Mouse (Mus musculus): ENCODE data around the gene Muc1. TPM values are rescaled to one million over a fixed set of nuclear protein-coding genes. Genes with fewer than 3 reads are reported as not detected.

Gene Muc1
- polyA plus RNA-seq, 2 experiments, result 1.1 to 5.6 TPM

- 85% methylated on average over 5 of the region's 5 CpGs for WGBS
- no peaks in the 10 kb centered on the region for H3K36me3 ChIP-seq (ENCODE audit: control insufficient read depth, insufficient read depth, low read length)
Observed at GRCm38 (mm10) chr3:89256177-89256576, 27.3 kb downstream of the Muc1 start.

GRCm38 (mm10) chr3:89259076-89259475 lies 30.2 kb downstream of the Muc1 start, which contains the start of gene Dpm3:
TSS of gene Dpm3 (plus strand) at chr3:89259358.
- no peak for ATAC-seq (ENCODE audit: low FRiP score, low read depth)
- Histone ChIP-seq H3K9me3 (ENCODE audit: control insufficient read depth, low read length) (no peaks in the 10 kb centered on the region), H3K27me3 (ENCODE audit: control insufficient read depth, insufficient read depth, low read length) (no peaks in the 10 kb centered on the region), H3K4me2 (replicated peaks; ENCODE audit: low read depth, low read length, severe bottlenecking) (no peak within 1 kb of the TSS), H3K27ac (replicated peaks; ENCODE audit: low read depth, low read length) (no peak within 1 kb of the TSS), H3K36me3 (ENCODE audit: control insufficient read depth, insufficient read depth, low read length) (no peaks in the 10 kb centered on the region), H3K4me3 (replicated peaks; ENCODE audit: low read length) (no peak within 1 kb of the TSS), H3K4me1 (ENCODE audit: control insufficient read depth, insufficient read depth, low read length) (no peaks in the 10 kb centered on the region), H3K9ac (ENCODE audit: low read depth, low read length, severe bottlenecking) (no peak within 1 kb of the TSS)
- DNase-seq (ENCODE audit: low spot score), result no peak
- TF ChIP-seq POLR2A (IDR thresholded peaks at IDR 0.05; ENCODE audit: borderline replicate concordance, extremely low read depth, insufficient read depth, insufficient read length), result no peak
- WGBS, result 47% methylated on average over 7 of the region's 7 CpGs

More at GRCm38 (mm10) chr3:89256177-89256576, 27.3 kb downstream of the Muc1 start:
- DNase-seq (ENCODE audit: low spot score), result no peak
- no peaks in the 10 kb centered on the region for H3K27me3 ChIP-seq (ENCODE audit: control insufficient read depth, insufficient read depth, low read length)
- ATAC-seq (ENCODE audit: low FRiP score, low read depth), result no peak
- peaks cover 7% of the 10 kb centered on the region for H3K4me1 ChIP-seq (ENCODE audit: control insufficient read depth, insufficient read depth, low read length)
- H3K4me2 ChIP-seq (replicated peaks; ENCODE audit: low read depth, low read length, severe bottlenecking), result no peak overlapping the region
- no peak for TF ChIP-seq POLR2A (IDR thresholded peaks at IDR 0.05; ENCODE audit: borderline replicate concordance, extremely low read depth, insufficient read depth, insufficient read length)
- H3K9ac ChIP-seq (ENCODE audit: low read depth, low read length, severe bottlenecking), result no peak overlapping the region
- H3K4me3 ChIP-seq (replicated peaks; ENCODE audit: low read length), result no peak overlapping the region
- no peaks in the 10 kb centered on the region for H3K9me3 ChIP-seq (ENCODE audit: control insufficient read depth, low read length)
- no peak overlapping the region for H3K27ac ChIP-seq (replicated peaks; ENCODE audit: low read depth, low read length)

- TF ChIP-seq POLR2A (IDR thresholded peaks at IDR 0.05; ENCODE audit: borderline replicate concordance, extremely low read depth, insufficient read depth, insufficient read length), result no peak
- no peaks in the 10 kb centered on the region for H3K9me3 ChIP-seq (ENCODE audit: control insufficient read depth, low read length)
- no peak overlapping the region for H3K4me3 ChIP-seq (replicated peaks; ENCODE audit: low read length)
- no peaks in the 10 kb centered on the region for H3K4me1 ChIP-seq (ENCODE audit: control insufficient read depth, insufficient read depth, low read length)
- H3K27ac ChIP-seq (replicated peaks; ENCODE audit: low read depth, low read length), result no peak overlapping the region
- H3K27me3 ChIP-seq (ENCODE audit: control insufficient read depth, insufficient read depth, low read length), result no peaks in the 10 kb centered on the region
- DNase-seq (ENCODE audit: low spot score) (no peak), ATAC-seq (ENCODE audit: low FRiP score, low read depth) (no peak)
- H3K9ac ChIP-seq (ENCODE audit: low read depth, low read length, severe bottlenecking), result no peak overlapping the region
- no peaks in the 10 kb centered on the region for H3K36me3 ChIP-seq (ENCODE audit: control insufficient read depth, insufficient read depth, low read length)
- H3K4me2 ChIP-seq (replicated peaks; ENCODE audit: low read depth, low read length, severe bottlenecking), result no peak overlapping the region
- WGBS, result 78% methylated on average over 3 of the region's 3 CpGs
Observed at GRCm38 (mm10) chr3:89260211-89260610, 31.4 kb downstream of the Muc1 start.

- whole genome bisulfite sequencing, result 68% methylated on average over 10 of the region's 10 CpGs
- Histone ChIP-seq H3K4me3 (replicated peaks; ENCODE audit: low read length) (no peak overlapping the region), H3K27ac (replicated peaks; ENCODE audit: low read depth, low read length) (no peak overlapping the region), H3K9ac (ENCODE audit: low read depth, low read length, severe bottlenecking) (no peak overlapping the region), H3K4me1 (ENCODE audit: control insufficient read depth, insufficient read depth, low read length) (peaks cover 8% of the 10 kb centered on the region), H3K27me3 (ENCODE audit: control insufficient read depth, insufficient read depth, low read length) (no peaks in the 10 kb centered on the region), H3K4me2 (replicated peaks; ENCODE audit: low read depth, low read length, severe bottlenecking) (no peak overlapping the region), H3K9me3 (ENCODE audit: control insufficient read depth, low read length) (no peaks in the 10 kb centered on the region), H3K36me3 (ENCODE audit: control insufficient read depth, insufficient read depth, low read length) (no peaks in the 10 kb centered on the region)
- ATAC-seq (ENCODE audit: low FRiP score, low read depth) (no peak), DNase-seq (ENCODE audit: low spot score) (no peak)
- no peak for TF ChIP-seq POLR2A (IDR thresholded peaks at IDR 0.05; ENCODE audit: borderline replicate concordance, extremely low read depth, insufficient read depth, insufficient read length)
Observed at GRCm38 (mm10) chr3:89262417-89262816, 33.6 kb downstream of the Muc1 start.

- WGBS, result 2% methylated on average over 20 of the region's 20 CpGs
- H3K4me3 ChIP-seq (replicated peaks; ENCODE audit: low read length), result peak overlapping the region; percentile 84
- peak; percentile 70; the same call in 1 of the 2 replicates for TF ChIP-seq POLR2A (IDR thresholded peaks at IDR 0.05; ENCODE audit: borderline replicate concordance, extremely low read depth, insufficient read depth, insufficient read length)
- H3K4me2 ChIP-seq (replicated peaks; ENCODE audit: low read depth, low read length, severe bottlenecking), result peak overlapping the region; percentile 82
- DNase-seq (ENCODE audit: low spot score) (peak; percentile 86), ATAC-seq (ENCODE audit: low FRiP score, low read depth) (peak; percentile 86)
- H3K27ac ChIP-seq (replicated peaks; ENCODE audit: low read depth, low read length), result peak overlapping the region; percentile 73
- H3K36me3 ChIP-seq (ENCODE audit: control insufficient read depth, insufficient read depth, low read length), result 0 out of 2 replicates have a peak, but pooled peaks cover 6% of the 10 kb centered on the region
- no peaks in the 10 kb centered on the region for H3K9me3 ChIP-seq (ENCODE audit: control insufficient read depth, low read length)
- peak overlapping the region; percentile 87 for H3K9ac ChIP-seq (ENCODE audit: low read depth, low read length, severe bottlenecking)
- peaks cover 30% of the 10 kb centered on the region for H3K4me1 ChIP-seq (ENCODE audit: control insufficient read depth, insufficient read depth, low read length)
- H3K27me3 ChIP-seq (ENCODE audit: control insufficient read depth, insufficient read depth, low read length), result no peaks in the 10 kb centered on the region
Observed at GRCm38 (mm10) chr3:89266439-89266893, 37.6 kb downstream of the Muc1 start.
